Mouse (Mus musculus): ENCODE results near the gene Adgrg5. TPM values are rescaled to one million over a fixed set of nuclear protein-coding genes. Genes with fewer than 3 reads are reported as not detected.
A peak's percentile ranks its signal among the peaks of the same experiment; 100 is the strongest.

The Adgrg5 gene
- polyA plus RNA-seq, 1 experiment from 2014 or later, result 0.07 TPM

DNA sequence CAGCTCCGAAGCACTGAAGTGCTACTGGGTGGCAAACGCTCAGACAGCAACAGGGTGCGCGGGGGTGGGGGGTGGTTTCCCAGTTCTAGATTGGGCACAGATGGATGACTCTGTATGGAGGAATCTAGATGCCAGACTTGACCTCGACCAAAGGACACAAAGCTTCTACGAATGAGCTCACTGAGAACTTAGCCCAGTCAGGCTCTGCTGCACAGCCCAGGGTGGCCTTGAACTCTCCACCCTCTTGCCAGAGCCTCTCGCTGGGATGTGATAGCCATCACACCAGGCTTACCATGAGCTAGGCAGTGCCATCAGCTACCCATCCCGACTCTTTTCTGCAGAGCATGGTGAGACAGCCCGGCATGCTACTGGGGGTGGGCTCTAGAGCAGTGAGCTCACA, 50.3 kb downstream of the Adgrg5 start:
- no peaks in the 10 kb centered on the region for H3K9me3 ChIP-seq
- no peak overlapping the region for H3K27ac ChIP-seq
- no peak overlapping the region for H3K9ac ChIP-seq
- peaks cover 13% of the 10 kb centered on the region for H3K27me3 ChIP-seq
- no peaks in the 10 kb centered on the region for H3K36me3 ChIP-seq
- H3K4me2 ChIP-seq, result no peak overlapping the region
- 87% methylated on average over 9 of the region's 9 CpGs for WGBS
- 0 out of 2 replicates have a peak, but pooled peaks cover 9% of the 10 kb centered on the region for H3K4me1 ChIP-seq
- H3K4me3 ChIP-seq, result no peak overlapping the region
- ATAC-seq (ENCODE audit: insufficient number of reproducible peaks, insufficient read depth, low FRiP score, low TSS enrichment, low read depth), result no peak

GRCm38 (mm10) chr8:94974467-94975165, 51.1 kb downstream of the Adgrg5 start, which contains the start of gene Adgrg1:
TSS of gene Adgrg1 (plus strand) at chr8:94974751.
- H3K4me1 ChIP-seq, result 0 out of 2 replicates have a peak, but pooled peaks cover 9% of the 10 kb centered on the region
- H3K4me2 ChIP-seq, result no peak within 1 kb of the TSS
- H3K4me3 ChIP-seq, result no peak within 1 kb of the TSS
- H3K36me3 ChIP-seq, result no peaks in the 10 kb centered on the region
- H3K27ac ChIP-seq, result no peak within 1 kb of the TSS
- ATAC-seq (ENCODE audit: insufficient number of reproducible peaks, insufficient read depth, low FRiP score, low TSS enrichment, low read depth), result no peak
- H3K9me3 ChIP-seq, result no peaks in the 10 kb centered on the region
- H3K27me3 ChIP-seq, result peaks cover 13% of the 10 kb centered on the region
- WGBS, result 45% methylated on average over 7 of the region's 7 CpGs
- H3K9ac ChIP-seq, result no peak within 1 kb of the TSS

- peak overlapping the region; percentile 36 for H3K4me3 ChIP-seq
- peak; percentile 63 for ATAC-seq (ENCODE audit: insufficient number of reproducible peaks, insufficient read depth, low FRiP score, low TSS enrichment, low read depth)
- H3K27me3 ChIP-seq, result peaks cover 13% of the 10 kb centered on the region
- H3K4me1 ChIP-seq, result peaks cover 22% of the 10 kb centered on the region
- no peaks in the 10 kb centered on the region for H3K36me3 ChIP-seq
- WGBS, result 13% methylated on average over 17 of the region's 17 CpGs
- H3K9me3 ChIP-seq, result no peaks in the 10 kb centered on the region
- peak overlapping the region; percentile 88 for H3K27ac ChIP-seq
- peak overlapping the region; percentile 53 for H3K4me2 ChIP-seq
- H3K9ac ChIP-seq, result peak overlapping the region; percentile 67
Observed at GRCm38 (mm10) chr8:94976651-94977417, 53.3 kb downstream of the Adgrg5 start.

GRCm38 (mm10) chr8:94978131-94978530, 54.6 kb downstream of the Adgrg5 start:
- peak overlapping the region; percentile 88 for H3K27ac ChIP-seq
- no peak for ATAC-seq (ENCODE audit: insufficient number of reproducible peaks, insufficient read depth, low FRiP score, low TSS enrichment, low read depth)
- H3K4me1 ChIP-seq, result peaks cover 23% of the 10 kb centered on the region
- no peak overlapping the region; the same call in 1 of the 2 replicates for H3K9ac ChIP-seq
- peak overlapping the region; percentile 53 for H3K4me2 ChIP-seq
- H3K9me3 ChIP-seq, result no peaks in the 10 kb centered on the region
- H3K4me3 ChIP-seq, result peak overlapping the region; percentile 36
- peaks cover 13% of the 10 kb centered on the region for H3K27me3 ChIP-seq
- H3K36me3 ChIP-seq, result no peaks in the 10 kb centered on the region
- 46% methylated on average over 9 of the region's 9 CpGs for WGBS

DNA sequence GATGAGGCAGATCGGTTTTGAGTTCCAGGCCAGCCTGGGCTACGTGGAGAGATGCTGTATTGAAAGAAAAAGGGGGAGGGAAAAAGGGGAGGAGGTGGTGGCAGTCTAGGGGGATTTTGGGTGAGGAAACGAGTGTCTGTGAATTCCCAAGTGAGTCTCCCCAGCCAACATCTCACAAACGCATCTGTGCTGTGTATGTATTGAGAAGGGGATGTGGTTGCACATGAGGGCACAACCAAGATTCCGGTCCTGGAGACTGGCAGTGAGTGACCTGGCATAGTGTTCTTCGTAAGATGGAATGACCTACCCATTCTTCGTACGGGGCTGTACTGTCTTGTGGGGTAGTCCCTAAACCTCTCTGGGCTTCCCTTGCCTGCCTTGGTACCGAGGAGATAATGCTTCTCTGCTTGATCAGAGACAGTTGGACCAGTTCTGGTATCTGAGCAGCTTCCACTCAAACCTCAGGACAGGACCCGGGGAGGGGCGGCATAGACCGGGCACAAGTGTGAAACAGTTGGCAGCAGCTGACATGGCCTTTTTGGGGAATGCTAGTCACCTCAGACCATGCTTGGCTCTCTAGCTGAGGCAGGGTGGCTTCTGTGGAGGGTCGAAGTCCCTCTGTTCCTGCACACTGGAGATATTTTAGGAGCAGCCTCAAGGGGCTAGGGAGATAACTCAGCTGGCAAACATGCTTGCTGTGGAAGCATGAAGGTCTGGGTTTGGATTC, 55.3 kb downstream of the Adgrg5 start:
- Histone ChIP-seq H3K27me3 (peaks cover 13% of the 10 kb centered on the region), H3K9ac (no peak overlapping the region), H3K9me3 (no peaks in the 10 kb centered on the region), H3K4me1 (peaks cover 29% of the 10 kb centered on the region), H3K4me3 (peak overlapping the region; percentile 36), H3K36me3 (no peaks in the 10 kb centered on the region), H3K4me2 (peak overlapping the region; percentile 53), H3K27ac (no peak overlapping the region)
- WGBS, result 74% methylated on average over 13 of the region's 13 CpGs
- ATAC-seq (ENCODE audit: insufficient number of reproducible peaks, insufficient read depth, low FRiP score, low TSS enrichment, low read depth), result no peak

DNA sequence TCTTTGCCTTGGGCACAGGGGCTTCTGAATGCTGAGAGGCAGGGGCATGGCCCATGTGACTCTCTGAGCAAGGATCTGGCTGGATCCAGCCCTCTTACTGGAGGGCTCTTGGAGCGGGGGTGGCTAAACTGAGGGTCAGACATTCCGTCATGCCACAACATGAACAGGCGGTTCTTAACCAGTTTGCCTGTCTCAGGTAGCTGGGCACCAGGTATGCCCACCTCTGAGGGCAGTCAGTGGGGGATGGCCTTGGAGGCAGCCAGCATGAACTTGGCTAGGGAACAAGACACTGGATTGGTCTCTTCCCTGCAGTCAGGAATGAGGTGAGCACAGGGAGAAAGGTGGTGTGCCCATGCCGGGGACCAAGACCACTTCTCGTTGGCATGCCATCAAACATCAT, 56.7 kb downstream of the Adgrg5 start:
- no peaks in the 10 kb centered on the region for H3K36me3 ChIP-seq
- no peak for ATAC-seq (ENCODE audit: insufficient number of reproducible peaks, insufficient read depth, low FRiP score, low TSS enrichment, low read depth)
- peaks cover 39% of the 10 kb centered on the region for H3K4me1 ChIP-seq
- H3K4me3 ChIP-seq, result no peak overlapping the region
- H3K9me3 ChIP-seq, result no peaks in the 10 kb centered on the region
- H3K4me2 ChIP-seq, result no peak overlapping the region
- peaks cover 12% of the 10 kb centered on the region for H3K27me3 ChIP-seq
- 81% methylated on average over 5 of the region's 5 CpGs for WGBS
- H3K27ac ChIP-seq, result no peak overlapping the region
- no peak overlapping the region for H3K9ac ChIP-seq

DNA sequence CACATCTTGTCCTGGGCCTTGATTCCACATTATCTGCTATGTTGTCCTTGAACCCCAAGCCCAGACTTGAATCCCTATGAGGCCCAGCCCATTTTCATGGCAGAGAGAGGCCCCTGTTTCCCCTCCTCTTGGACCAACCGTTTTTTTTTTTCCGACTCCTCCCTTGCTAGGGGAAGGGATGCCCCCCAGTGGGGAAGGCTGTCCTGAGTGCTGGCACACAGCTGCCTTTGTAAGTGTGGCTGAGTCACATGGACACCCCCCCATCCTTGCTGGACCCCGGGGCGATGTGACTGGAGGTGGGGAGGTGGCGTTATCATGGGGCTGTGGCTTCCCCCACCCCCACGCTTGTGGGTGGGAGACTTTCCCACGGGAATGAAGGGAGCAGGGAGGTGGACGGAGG, 57.5 kb downstream of the Adgrg5 start:
- Histone ChIP-seq H3K4me1 (peaks cover 39% of the 10 kb centered on the region), H3K4me3 (no peak overlapping the region), H3K4me2 (no peak overlapping the region), H3K9me3 (no peaks in the 10 kb centered on the region), H3K27me3 (peaks cover 9% of the 10 kb centered on the region), H3K36me3 (no peaks in the 10 kb centered on the region), H3K9ac (no peak overlapping the region), H3K27ac (no peak overlapping the region)
- no peak for ATAC-seq (ENCODE audit: insufficient number of reproducible peaks, insufficient read depth, low FRiP score, low TSS enrichment, low read depth)
- WGBS, result 41% methylated on average over 8 of the region's 8 CpGs

DNA sequence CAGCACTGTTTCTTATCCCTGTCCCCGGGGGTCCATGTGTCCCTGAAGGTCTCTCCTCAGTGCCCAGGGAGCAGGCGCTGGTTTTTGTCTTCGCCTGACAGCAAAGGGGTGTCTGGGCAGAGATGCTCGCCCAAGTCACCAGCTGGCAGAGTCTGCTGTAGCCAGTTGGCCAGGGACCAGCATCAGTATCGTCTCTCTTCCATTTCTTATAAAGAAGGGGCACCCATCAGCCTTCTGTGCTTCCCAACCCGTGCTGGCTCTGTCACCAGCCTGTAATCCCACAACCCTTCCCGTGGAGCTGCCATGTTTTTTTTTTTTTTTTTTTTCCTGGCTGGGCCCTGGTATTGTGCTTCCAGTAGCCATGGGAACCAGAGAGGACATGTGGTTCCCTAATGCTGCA, 58.4 kb downstream of the Adgrg5 start:
- WGBS, result 69% methylated on average over 7 of the region's 7 CpGs
- H3K4me1 ChIP-seq, result peaks cover 41% of the 10 kb centered on the region

GRCm38 (mm10) chr8:94983146-94983545, 59.7 kb downstream of the Adgrg5 start:
- Histone ChIP-seq H3K4me1 (peaks cover 34% of the 10 kb centered on the region), H3K4me2 (no peak overlapping the region), H3K36me3 (no peaks in the 10 kb centered on the region), H3K9ac (no peak overlapping the region), H3K27me3 (no peaks in the 10 kb centered on the region), H3K27ac (no peak overlapping the region), H3K4me3 (no peak overlapping the region), H3K9me3 (no peaks in the 10 kb centered on the region)
- no peak for ATAC-seq (ENCODE audit: insufficient number of reproducible peaks, insufficient read depth, low FRiP score, low TSS enrichment, low read depth)
- 18% methylated on average over 5 of the region's 5 CpGs for WGBS

More for the DNA sequence above, 58.4 kb downstream of the Adgrg5 start:
- Histone ChIP-seq H3K27ac (no peak overlapping the region), H3K27me3 (peaks cover 3% of the 10 kb centered on the region), H3K9ac (no peak overlapping the region), H3K4me3 (no peak overlapping the region), H3K4me2 (no peak overlapping the region), H3K9me3 (no peaks in the 10 kb centered on the region), H3K36me3 (no peaks in the 10 kb centered on the region)
- ATAC-seq (ENCODE audit: insufficient number of reproducible peaks, insufficient read depth, low FRiP score, low TSS enrichment, low read depth), result no peak

- Histone ChIP-seq H3K4me1 (peaks cover 34% of the 10 kb centered on the region), H3K4me2 (peak overlapping the region; percentile 1; the same call in 1 of the 2 replicates), H3K9me3 (no peaks in the 10 kb centered on the region), H3K27ac (no peak overlapping the region), H3K27me3 (no peaks in the 10 kb centered on the region), H3K36me3 (no peaks in the 10 kb centered on the region), H3K4me3 (no peak overlapping the region), H3K9ac (no peak overlapping the region)
- WGBS, result 14% methylated on average over 10 of the region's 10 CpGs
- no peak for ATAC-seq (ENCODE audit: insufficient number of reproducible peaks, insufficient read depth, low FRiP score, low TSS enrichment, low read depth)
Observed at GRCm38 (mm10) chr8:94983881-94984516, 60.5 kb downstream of the Adgrg5 start.

DNA sequence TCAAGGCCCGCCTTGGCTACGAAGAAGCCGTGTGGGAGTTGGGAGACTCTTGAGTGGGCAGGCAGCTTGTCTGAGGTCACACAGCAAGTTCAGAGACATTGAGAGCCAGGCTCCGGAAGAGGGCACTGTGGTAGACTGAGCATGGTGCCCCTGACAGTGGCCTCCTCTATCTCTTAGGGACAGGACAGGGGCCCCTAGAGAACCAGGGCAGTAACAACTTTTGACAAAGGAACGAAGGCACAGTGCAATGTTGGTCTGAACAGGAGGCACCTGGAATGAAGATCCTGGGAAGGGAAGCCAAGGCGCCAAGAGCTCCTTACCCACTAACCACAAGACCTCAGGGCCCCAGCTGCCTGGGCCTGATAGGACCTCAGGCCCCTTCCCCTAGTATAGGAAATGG, 61.5 kb downstream of the Adgrg5 start:
- Histone ChIP-seq H3K27me3 (no peaks in the 10 kb centered on the region), H3K36me3 (no peaks in the 10 kb centered on the region), H3K4me2 (no peak overlapping the region), H3K27ac (no peak overlapping the region), H3K9me3 (no peaks in the 10 kb centered on the region), H3K9ac (no peak overlapping the region), H3K4me1 (peaks cover 34% of the 10 kb centered on the region), H3K4me3 (no peak overlapping the region)
- 84% methylated on average over 6 of the region's 6 CpGs for WGBS
- no peak for ATAC-seq (ENCODE audit: insufficient number of reproducible peaks, insufficient read depth, low FRiP score, low TSS enrichment, low read depth)

Measured in embryonic facial prominence, embryonic 13.5 days (tissue).